Mouse (Mus musculus): ENCODE data around the gene Gm17581. TPM values are rescaled to one million over a fixed set of nuclear protein-coding genes. Genes with fewer than 3 reads are reported as not detected.
"Not testable (repeated sequence)": the region's sequence is repeated elsewhere in the genome, so short reads cannot be mapped to it uniquely, and the experiment has no call there.

The Gm17581 gene
- polyA plus RNA-seq (2015; fragmentation: Nextera tagmentation; extraction: Ambion mirVana): not detected in 2 replicates

DNA sequence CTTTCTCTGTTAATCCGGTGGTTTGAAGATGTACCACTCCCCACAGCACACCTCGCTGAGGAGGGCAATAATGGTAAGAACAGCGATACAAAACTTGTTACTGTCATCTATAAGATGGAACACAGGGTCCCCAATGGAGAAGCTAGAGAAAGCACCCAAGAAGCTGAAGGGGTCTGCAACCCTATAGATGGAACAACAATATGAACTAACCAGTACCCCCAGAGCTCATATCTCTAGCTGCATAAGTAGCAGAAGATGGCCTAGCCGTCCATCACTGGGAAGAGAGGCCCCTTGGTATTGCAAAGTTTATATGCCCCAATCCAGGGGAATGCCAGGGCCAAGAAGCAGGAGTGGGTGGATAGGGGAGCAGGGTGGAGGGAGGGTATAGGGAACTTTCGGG lies at the start of gene Gm17581:
Gm17581 (minus strand) TSS at position 101 of the 400 bp plus-strand sequence.
- H3K4me2 ChIP-seq (ENCODE audit: low read depth, low read length); H3K9ac ChIP-seq (ENCODE audit: low read length); H3K9me3 ChIP-seq (replicated peaks; ENCODE audit: control insufficient read depth, low read length); H3K27ac ChIP-seq (ENCODE audit: low read length); H3K4me1 ChIP-seq (ENCODE audit: control insufficient read depth, insufficient read depth, low read length); ATAC-seq (replicated peaks; ENCODE audit: extremely low read depth, insufficient read depth, low FRiP score); H3K27me3 ChIP-seq (ENCODE audit: control insufficient read depth, insufficient read depth, low read length); H3K4me3 ChIP-seq (ENCODE audit: low read length); H3K36me3 ChIP-seq (ENCODE audit: control insufficient read depth, insufficient read depth): not testable (repeated sequence)
- WGBS: 74% methylated on average over 5 of the region's 5 CpGs

DNA sequence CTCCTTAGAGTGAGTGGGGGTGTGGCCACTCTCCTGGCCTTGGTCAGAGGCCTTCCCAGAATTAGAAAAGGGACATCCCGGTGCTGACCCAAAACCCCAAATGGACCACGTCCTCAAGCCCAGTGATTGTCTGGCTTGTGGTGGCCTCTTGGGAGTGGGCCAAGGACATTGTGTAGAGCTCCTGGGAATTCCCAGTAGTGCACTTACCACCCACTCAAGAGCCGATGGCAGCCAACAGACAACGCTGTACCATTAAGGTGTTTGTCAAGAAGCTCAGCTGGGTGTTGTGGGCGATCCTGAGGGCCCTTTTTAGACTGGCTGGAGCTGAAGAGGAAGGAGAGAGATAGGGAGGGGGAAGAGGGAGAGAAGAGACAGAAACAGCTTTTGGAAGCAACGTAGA lies 48.9 kb upstream of the Gm17581 start:
- Histone ChIP-seq H3K27ac (ENCODE audit: low read length) (no peak overlapping the region), H3K4me1 (ENCODE audit: control insufficient read depth, insufficient read depth, low read length) (no peaks in the 10 kb centered on the region), H3K9me3 (replicated peaks; ENCODE audit: control insufficient read depth, low read length) (no peaks in the 10 kb centered on the region), H3K9ac (ENCODE audit: low read length) (no peak overlapping the region), H3K27me3 (ENCODE audit: control insufficient read depth, insufficient read depth, low read length) (peaks cover 6% of the 10 kb centered on the region), H3K4me3 (ENCODE audit: low read length) (no peak overlapping the region), H3K4me2 (ENCODE audit: low read depth, low read length) (no peak overlapping the region), H3K36me3 (ENCODE audit: control insufficient read depth, insufficient read depth) (no peaks in the 10 kb centered on the region)
- ATAC-seq (replicated peaks; ENCODE audit: extremely low read depth, insufficient read depth, low FRiP score): no peak
- WGBS: 67% methylated on average over 6 of the region's 6 CpGs

- Histone ChIP-seq H3K9me3 (replicated peaks; ENCODE audit: control insufficient read depth, low read length) (no peaks in the 10 kb centered on the region), H3K4me3 (ENCODE audit: low read length) (no peak overlapping the region), H3K4me2 (ENCODE audit: low read depth, low read length) (no peak overlapping the region), H3K9ac (ENCODE audit: low read length) (no peak overlapping the region), H3K27ac (ENCODE audit: low read length) (no peak overlapping the region), H3K4me1 (ENCODE audit: control insufficient read depth, insufficient read depth, low read length) (no peaks in the 10 kb centered on the region), H3K36me3 (ENCODE audit: control insufficient read depth, insufficient read depth) (no peaks in the 10 kb centered on the region), H3K27me3 (ENCODE audit: control insufficient read depth, insufficient read depth, low read length) (peaks cover 32% of the 10 kb centered on the region)
- ATAC-seq (replicated peaks; ENCODE audit: extremely low read depth, insufficient read depth, low FRiP score): no peak
- WGBS: 75% methylated on average over 3 of the region's 3 CpGs
Observed at GRCm38 (mm10) chr2:155779506-155779905, 43.8 kb upstream of the Gm17581 start.

- H3K4me2 ChIP-seq (ENCODE audit: low read depth, low read length): no peak overlapping the region
- H3K27ac ChIP-seq (ENCODE audit: low read length): no peak overlapping the region
- ATAC-seq (replicated peaks; ENCODE audit: extremely low read depth, insufficient read depth, low FRiP score): no peak
- H3K9me3 ChIP-seq (replicated peaks; ENCODE audit: control insufficient read depth, low read length): no peaks in the 10 kb centered on the region
- H3K9ac ChIP-seq (ENCODE audit: low read length): no peak overlapping the region
- 41% methylated on average over 7 of the region's 7 CpGs for WGBS
- H3K4me3 ChIP-seq (ENCODE audit: low read length): no peak overlapping the region
- H3K36me3 ChIP-seq (ENCODE audit: control insufficient read depth, insufficient read depth): no peaks in the 10 kb centered on the region
- H3K27me3 ChIP-seq (ENCODE audit: control insufficient read depth, insufficient read depth, low read length): peaks cover 36% of the 10 kb centered on the region
- no peaks in the 10 kb centered on the region for H3K4me1 ChIP-seq (ENCODE audit: control insufficient read depth, insufficient read depth, low read length)
Observed at GRCm38 (mm10) chr2:155779066-155779465, 43.4 kb upstream of the Gm17581 start.

- no peaks in the 10 kb centered on the region for H3K4me1 ChIP-seq (ENCODE audit: control insufficient read depth, insufficient read depth, low read length)
- WGBS: 52% methylated on average over 6 of the region's 6 CpGs
- no peak overlapping the region for H3K9ac ChIP-seq (ENCODE audit: low read length)
- H3K4me2 ChIP-seq (ENCODE audit: low read depth, low read length): no peak overlapping the region
- no peaks in the 10 kb centered on the region for H3K9me3 ChIP-seq (replicated peaks; ENCODE audit: control insufficient read depth, low read length)
- no peak overlapping the region for H3K4me3 ChIP-seq (ENCODE audit: low read length)
- no peaks in the 10 kb centered on the region for H3K36me3 ChIP-seq (ENCODE audit: control insufficient read depth, insufficient read depth)
- H3K27ac ChIP-seq (ENCODE audit: low read length): no peak overlapping the region
- no peak for ATAC-seq (replicated peaks; ENCODE audit: extremely low read depth, insufficient read depth, low FRiP score)
- H3K27me3 ChIP-seq (ENCODE audit: control insufficient read depth, insufficient read depth, low read length): peaks cover 47% of the 10 kb centered on the region
Observed at GRCm38 (mm10) chr2:155778004-155778403, 42.3 kb upstream of the Gm17581 start.

- no peak overlapping the region for H3K4me3 ChIP-seq (ENCODE audit: low read length)
- ATAC-seq (replicated peaks; ENCODE audit: extremely low read depth, insufficient read depth, low FRiP score): no peak
- WGBS: 70% methylated on average over 4 of the region's 4 CpGs
- H3K4me2 ChIP-seq (ENCODE audit: low read depth, low read length): no peak overlapping the region
- H3K36me3 ChIP-seq (ENCODE audit: control insufficient read depth, insufficient read depth): no peaks in the 10 kb centered on the region
- peaks cover 51% of the 10 kb centered on the region for H3K27me3 ChIP-seq (ENCODE audit: control insufficient read depth, insufficient read depth, low read length)
- H3K4me1 ChIP-seq (ENCODE audit: control insufficient read depth, insufficient read depth, low read length): no peaks in the 10 kb centered on the region
- H3K27ac ChIP-seq (ENCODE audit: low read length): no peak overlapping the region
- H3K9ac ChIP-seq (ENCODE audit: low read length): no peak overlapping the region
- no peaks in the 10 kb centered on the region for H3K9me3 ChIP-seq (replicated peaks; ENCODE audit: control insufficient read depth, low read length)
Observed at GRCm38 (mm10) chr2:155777688-155777985, 42.0 kb upstream of the Gm17581 start.

DNA sequence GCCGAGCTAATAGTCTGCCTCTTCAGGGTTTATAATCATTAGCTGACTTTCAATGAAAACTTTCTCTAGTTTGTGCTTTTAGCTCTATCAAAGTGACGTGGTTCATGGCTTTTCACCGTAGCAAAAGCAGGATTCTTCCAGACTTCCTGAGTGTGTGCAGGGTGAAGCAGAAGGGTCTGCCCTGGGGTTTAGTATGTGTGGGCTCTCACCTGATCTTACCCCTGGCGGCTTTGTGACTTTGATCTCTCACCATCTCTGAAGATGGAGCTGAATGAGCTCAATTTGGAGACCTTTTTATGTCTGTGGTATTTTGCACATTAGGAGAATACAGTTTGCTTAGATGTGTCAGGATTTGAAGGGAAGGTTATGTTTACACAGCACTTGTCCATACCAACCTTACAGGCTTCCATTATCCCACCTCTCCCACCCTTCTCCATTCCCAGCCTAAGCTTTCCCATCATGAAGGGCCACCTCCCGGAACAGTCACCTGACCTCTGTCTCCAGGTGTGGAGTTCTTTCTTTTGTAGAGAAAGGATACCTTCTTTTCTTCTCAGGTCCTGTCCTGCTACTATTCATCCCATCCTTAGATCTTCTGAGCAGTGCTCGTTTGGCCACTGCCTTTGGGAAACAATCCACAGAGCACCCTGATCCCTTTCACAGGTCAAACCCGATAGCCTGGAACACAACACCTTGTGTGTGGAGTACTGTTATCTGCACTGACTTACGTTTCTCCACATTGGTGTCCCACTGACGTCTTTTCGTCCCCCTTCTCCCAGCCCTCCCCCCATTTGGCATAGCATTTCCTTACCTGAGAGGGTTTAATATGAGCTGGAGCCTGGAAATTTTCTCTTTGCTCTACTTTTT lies 41.4 kb upstream of the Gm17581 start:
- WGBS: 58% methylated on average over 10 of the region's 10 CpGs
- ATAC-seq (replicated peaks; ENCODE audit: extremely low read depth, insufficient read depth, low FRiP score): no peak
- Histone ChIP-seq H3K4me3 (ENCODE audit: low read length) (no peak overlapping the region), H3K9ac (ENCODE audit: low read length) (no peak overlapping the region), H3K4me2 (ENCODE audit: low read depth, low read length) (no peak overlapping the region), H3K27ac (ENCODE audit: low read length) (no peak overlapping the region), H3K4me1 (ENCODE audit: control insufficient read depth, insufficient read depth, low read length) (no peaks in the 10 kb centered on the region), H3K9me3 (replicated peaks; ENCODE audit: control insufficient read depth, low read length) (no peaks in the 10 kb centered on the region), H3K27me3 (ENCODE audit: control insufficient read depth, insufficient read depth, low read length) (peaks cover 56% of the 10 kb centered on the region), H3K36me3 (ENCODE audit: control insufficient read depth, insufficient read depth) (no peaks in the 10 kb centered on the region)

DNA sequence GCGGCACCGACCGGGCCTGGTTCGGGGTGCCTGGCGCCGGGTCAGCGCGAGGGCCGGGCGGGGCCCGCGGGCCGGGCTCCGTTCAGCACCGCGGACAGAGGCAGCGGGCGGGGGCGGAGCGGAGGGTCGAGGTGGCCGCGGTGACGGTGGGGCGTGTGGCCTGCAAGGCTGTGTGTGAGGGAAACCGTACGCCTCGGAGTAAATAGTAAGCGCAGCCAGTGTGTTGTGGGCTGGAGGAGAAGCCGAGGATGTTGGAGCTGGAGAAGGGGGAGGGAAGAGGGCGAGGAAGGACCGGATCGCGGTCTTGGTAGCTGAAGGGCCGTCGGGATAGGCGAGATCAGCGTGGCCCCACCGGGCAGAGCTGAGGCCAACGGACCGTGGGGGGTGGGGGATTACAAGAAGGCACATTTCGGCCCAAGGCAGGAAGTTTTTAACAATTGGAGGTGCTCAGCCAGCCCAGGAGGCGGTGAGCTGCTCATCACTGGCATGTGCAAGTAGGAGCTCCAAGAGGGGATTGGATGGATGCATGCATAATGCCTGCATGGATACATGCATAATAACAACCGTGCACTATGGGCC lies 40.1 kb upstream of the Gm17581 start:
- peak overlapping the region; percentile 56 for H3K4me3 ChIP-seq (ENCODE audit: low read length)
- H3K36me3 ChIP-seq (ENCODE audit: control insufficient read depth, insufficient read depth): no peaks in the 10 kb centered on the region
- peaks cover 59% of the 10 kb centered on the region for H3K27me3 ChIP-seq (ENCODE audit: control insufficient read depth, insufficient read depth, low read length)
- ATAC-seq (replicated peaks; ENCODE audit: extremely low read depth, insufficient read depth, low FRiP score): peak; percentile 67; the same call in 1 of the 2 replicates
- WGBS: 1% methylated on average over 43 of the region's 44 CpGs
- peak overlapping the region; percentile 93 for H3K4me2 ChIP-seq (ENCODE audit: low read depth, low read length)
- no peak overlapping the region for H3K9ac ChIP-seq (ENCODE audit: low read length)
- no peak overlapping the region for H3K27ac ChIP-seq (ENCODE audit: low read length)
- H3K4me1 ChIP-seq (ENCODE audit: control insufficient read depth, insufficient read depth, low read length): no peaks in the 10 kb centered on the region
- no peaks in the 10 kb centered on the region for H3K9me3 ChIP-seq (replicated peaks; ENCODE audit: control insufficient read depth, low read length)

DNA sequence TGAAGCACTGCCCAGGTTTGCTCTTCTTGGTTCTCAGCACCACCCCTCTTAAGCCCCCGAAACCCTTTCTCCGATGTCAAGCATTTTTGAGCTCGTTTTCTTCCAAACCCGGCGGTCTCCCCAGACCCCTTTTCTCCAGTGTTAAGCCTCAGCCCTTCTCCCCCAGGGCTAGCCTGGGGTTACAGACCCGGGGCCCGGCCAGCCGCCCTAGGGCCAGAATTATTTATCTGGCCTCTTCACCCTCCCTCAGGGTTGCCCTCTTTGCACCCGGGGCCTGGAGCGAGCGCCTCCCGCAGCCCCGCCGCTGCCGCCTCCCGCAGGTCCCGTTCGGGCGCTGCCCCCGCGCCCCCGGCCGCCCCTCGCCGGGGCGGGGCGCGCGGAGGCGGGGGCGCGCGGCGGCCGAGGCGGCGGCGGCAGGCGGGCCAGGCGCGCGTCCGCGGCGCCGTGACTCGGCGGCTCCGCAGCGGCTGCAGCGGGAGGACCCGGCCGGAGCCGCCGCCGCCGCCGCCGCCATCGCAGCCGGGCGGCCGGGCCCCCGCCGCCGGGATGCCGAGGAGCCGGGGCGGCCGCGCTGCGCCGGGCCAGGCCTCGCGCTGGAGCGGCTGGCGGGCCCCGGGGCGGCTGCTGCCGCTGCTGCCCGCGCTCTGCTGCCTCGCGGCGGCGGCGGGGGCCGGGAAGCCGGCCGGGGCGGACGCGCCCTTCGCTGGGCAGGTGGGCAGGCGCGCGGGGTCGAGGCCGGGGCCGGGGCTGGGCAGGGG lies 39.4 kb upstream of the Gm17581 start, which contains the start of gene Mmp24:
Mmp24 (plus strand) TSS at position 416 of the 758 bp plus-strand sequence.
- no peak for ATAC-seq (replicated peaks; ENCODE audit: extremely low read depth, insufficient read depth, low FRiP score)
- no peaks in the 10 kb centered on the region for H3K4me1 ChIP-seq (ENCODE audit: control insufficient read depth, insufficient read depth, low read length)
- peak within 1 kb of the TSS; percentile 56 for H3K4me3 ChIP-seq (ENCODE audit: low read length)
- H3K4me2 ChIP-seq (ENCODE audit: low read depth, low read length): peak within 1 kb of the TSS; percentile 93
- 3% methylated on average over 63 of the region's 100 CpGs for WGBS
- peaks cover 59% of the 10 kb centered on the region for H3K27me3 ChIP-seq (ENCODE audit: control insufficient read depth, insufficient read depth, low read length)
- H3K36me3 ChIP-seq (ENCODE audit: control insufficient read depth, insufficient read depth): no peaks in the 10 kb centered on the region
- H3K27ac ChIP-seq (ENCODE audit: low read length): no peak within 1 kb of the TSS
- H3K9me3 ChIP-seq (replicated peaks; ENCODE audit: control insufficient read depth, low read length): no peaks in the 10 kb centered on the region
- no peak within 1 kb of the TSS for H3K9ac ChIP-seq (ENCODE audit: low read length)

All from heart, embryonic 16.5 days (tissue).